Mouse (Mus musculus) embryo, embryonic 10 days (tissue): Measurements from ENCODE around the gene 4933425L06Rik.
A peak's percentile ranks its signal among the peaks of the same experiment; 100 is the strongest.

Experiments
- DNase-seq: peaks from one replicate; pipeline ENCODE4 v3.0.0-alpha.2; 2015; ENCODE audit warnings: low spot score

4933425L06Rik gene

DNA sequence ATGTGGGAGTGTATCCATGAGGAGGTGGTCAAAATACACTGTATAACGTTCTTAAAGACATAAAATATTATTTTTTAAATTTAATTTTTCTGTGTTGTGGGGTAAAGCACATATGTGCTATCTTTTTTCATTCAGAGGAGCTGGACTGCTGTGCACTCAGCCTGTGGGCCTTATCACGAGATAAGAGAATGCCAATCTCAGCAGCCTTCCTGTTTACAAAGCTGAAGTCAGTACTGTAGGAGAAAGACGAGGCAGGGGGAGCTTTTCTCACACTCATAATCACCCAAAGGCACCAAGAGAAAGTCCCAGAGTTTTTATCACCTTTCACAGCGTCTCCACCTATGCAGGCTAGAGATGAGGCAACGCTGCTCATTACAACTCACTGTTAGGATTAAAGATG, 52.5 kb downstream of the 4933425L06Rik start:
- no peak for DNase-seq

DNA sequence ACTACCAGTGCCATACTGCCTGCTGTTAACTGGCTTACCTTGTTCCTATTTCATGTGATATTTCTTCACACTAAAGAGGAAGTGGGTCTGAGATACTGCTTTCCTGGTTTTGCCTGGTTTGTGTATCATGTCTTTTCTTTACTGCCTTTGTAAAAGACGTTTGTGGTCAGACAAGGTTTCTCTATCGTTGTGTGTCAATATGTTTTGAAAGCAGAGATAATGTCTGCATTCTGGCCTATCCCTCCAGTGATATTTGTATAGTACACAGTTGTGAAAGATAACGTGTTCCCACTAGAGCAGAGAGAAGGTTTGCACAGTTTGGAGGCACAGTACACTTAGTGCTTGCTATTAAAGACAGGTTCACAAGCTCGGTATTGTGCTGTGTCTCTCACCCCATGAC, 58.0 kb downstream of the 4933425L06Rik start:
- DNase-seq: no peak

DNA sequence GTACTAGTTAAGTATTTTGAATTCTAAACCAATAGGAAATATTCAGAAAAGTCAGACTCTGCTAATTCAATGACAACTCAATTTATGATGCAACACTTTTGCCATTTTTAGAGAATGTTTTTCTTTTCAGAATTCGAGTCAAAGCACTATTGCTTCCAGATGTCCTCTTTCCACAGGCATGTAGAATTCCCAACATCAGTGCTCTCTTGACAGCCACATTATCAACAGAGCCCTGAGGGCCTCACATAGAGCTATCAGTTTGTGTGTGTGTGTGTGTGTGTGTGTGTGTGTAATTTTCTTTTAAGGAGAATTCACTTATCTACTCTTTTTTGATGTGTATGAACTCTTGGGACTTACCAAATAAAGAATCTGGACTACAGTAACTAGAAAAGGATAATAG, 64.9 kb downstream of the 4933425L06Rik start:
- peak; percentile 54 for DNase-seq

DNA sequence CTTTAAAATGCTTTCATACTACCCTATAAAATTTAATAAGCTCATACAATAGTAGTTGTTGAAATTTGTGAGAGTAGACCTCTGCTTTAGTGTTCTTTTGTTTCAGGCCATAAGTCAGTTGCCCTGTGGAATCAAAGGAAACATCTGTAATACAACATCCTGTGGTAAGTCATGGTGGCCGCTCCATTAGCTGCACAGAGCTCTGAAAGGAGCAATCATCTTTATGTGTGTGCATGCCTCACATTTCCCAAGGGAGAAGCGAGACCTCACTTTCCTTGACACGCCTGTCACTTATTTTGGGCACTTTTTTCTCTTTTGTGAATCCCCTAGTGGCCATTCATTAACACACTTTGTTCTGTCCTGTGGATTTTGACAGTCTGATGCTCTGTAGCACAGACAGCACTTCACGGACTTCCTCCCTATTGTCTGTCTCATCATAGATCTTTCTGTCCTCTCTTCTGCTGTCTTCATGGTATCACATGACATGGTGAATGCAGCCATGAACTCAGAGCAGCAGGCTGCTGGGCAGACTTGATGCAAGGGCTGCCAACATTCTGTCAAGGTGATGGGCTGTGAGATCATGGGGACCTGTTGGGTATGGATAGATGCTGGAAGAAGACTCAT, 66.0 kb downstream of the 4933425L06Rik start:
- DNase-seq: peak; percentile 30

DNA sequence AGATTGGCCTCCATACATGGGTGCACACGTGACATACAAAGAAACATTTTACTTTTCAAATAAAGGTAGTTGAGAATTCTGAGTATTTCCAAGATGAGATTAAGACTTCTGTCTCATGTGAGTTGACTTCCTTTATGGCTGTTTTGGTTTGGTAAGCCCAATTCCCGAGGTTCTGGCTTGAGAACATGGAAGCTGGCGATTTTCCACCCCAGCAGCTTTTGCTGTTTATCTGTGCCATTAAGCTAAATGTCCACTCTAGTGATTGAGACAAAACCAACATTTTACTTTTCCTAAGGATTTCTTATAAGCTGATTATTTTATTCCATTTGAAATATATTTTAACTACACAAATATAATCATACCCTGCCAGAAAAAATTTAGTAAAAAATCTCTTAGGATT, 68.1 kb downstream of the 4933425L06Rik start:
- no peak for DNase-seq

DNA sequence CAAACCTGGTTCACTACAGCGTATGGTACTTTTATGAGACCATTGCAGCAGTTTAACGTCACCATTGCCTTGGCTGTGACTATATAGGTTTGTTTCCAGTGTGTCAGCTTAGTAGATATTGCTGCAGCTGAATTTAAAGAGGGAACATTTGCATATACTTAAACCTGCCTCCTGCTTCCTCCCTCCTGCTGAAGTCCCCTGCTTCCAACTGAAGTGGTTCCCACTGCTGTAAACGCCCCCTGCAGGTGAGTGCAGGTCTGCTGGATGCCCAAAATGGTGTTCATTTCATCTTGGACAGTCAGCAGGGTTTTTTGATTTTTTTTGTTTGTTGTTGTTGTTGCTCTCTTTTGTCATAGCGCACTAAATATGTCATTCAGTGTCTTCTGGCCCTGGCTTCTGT, 72.0 kb downstream of the 4933425L06Rik start:
- peak; percentile 33 for DNase-seq

DNA sequence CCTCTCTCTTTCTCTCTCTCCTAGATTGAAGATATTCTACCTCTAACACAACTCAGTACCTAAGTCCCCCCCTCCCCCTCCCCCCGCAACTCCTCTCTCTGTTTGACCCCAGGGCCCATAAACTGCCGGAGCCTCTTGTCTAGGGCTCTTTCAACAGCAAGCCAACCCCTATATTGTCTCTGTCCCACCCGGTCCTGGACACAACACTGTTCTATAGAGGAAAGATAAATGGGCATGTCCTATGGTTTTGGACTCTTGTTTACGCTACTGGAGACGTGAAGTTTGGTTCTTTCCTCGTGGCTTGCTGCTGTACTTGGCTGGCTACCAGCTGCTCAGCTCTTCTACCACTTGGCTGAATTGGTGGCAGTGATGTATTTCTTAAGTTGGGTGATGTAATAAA, 83.5 kb downstream of the 4933425L06Rik start:
- DNase-seq: no peak
